Mouse (Mus musculus) C2C12 (cell line): Measurements from ENCODE around the gene Hoxa11. TPM values are rescaled to one million over a fixed set of nuclear protein-coding genes. Genes with fewer than 3 reads are reported as not detected.

Experiments used
- H3K27me3 ChIP-seq: one replicate; pipeline ENCODE4 v1.6.1; 2011; ENCODE audit not compliant: control insufficient read depth, insufficient read depth, insufficient read length
- H3K36me3 ChIP-seq: one replicate; pipeline ENCODE4 v1.6.1; 2011; ENCODE audit not compliant: control insufficient read depth, insufficient read depth
- H3K4me3 ChIP-seq: one replicate; pipeline ENCODE4 v1.5.1; 2011; ENCODE audit warnings: mild to moderate bottlenecking, control low read depth; ENCODE audit not compliant: poor library complexity, insufficient read depth, severe bottlenecking
- H3K79me2 ChIP-seq: one replicate; pipeline ENCODE4 v1.6.1; 2011; ENCODE audit not compliant: control insufficient read depth, insufficient read depth
- H3K79me3 ChIP-seq: one replicate; pipeline ENCODE4 v1.6.1; 2011; ENCODE audit warnings: low read depth, control low read depth
- H3ac ChIP-seq: one replicate; pipeline ENCODE3; 2011; ENCODE audit warnings: low read depth; ENCODE audit not compliant: control insufficient read depth, insufficient read length
- CEBPB ChIP-seq: IDR thresholded peaks from one replicate; pipeline ENCODE4 v1.6.1; 2011; ENCODE audit warnings: low read depth, mild to moderate bottlenecking, control low read depth, moderate library complexity
- CTCF ChIP-seq: IDR thresholded peaks from one replicate; pipeline ENCODE4 v1.5.1; 2011; ENCODE audit not compliant: control insufficient read depth, insufficient read depth, insufficient read length
- FOSL1 ChIP-seq: IDR thresholded peaks from one replicate; pipeline ENCODE4 v1.8.0; 2011; ENCODE audit warnings: mild to moderate bottlenecking, low read length; ENCODE audit not compliant: poor library complexity, insufficient read depth, severe bottlenecking
- MAX ChIP-seq: IDR thresholded peaks from one replicate; pipeline ENCODE4 v1.6.1; 2011; ENCODE audit warnings: mild to moderate bottlenecking, control low read depth
- MYOD1 ChIP-seq: IDR thresholded peaks from one replicate; pipeline ENCODE4 v1.6.1; 2011; ENCODE audit warnings: low read depth; ENCODE audit not compliant: control insufficient read depth, insufficient read length
- MYOG ChIP-seq: IDR thresholded peaks from one replicate; pipeline ENCODE4 v1.6.1; 2011; ENCODE audit not compliant: control insufficient read depth, insufficient read length; ENCODE audit errors: extremely low read depth
- USF1 ChIP-seq: IDR thresholded peaks from one replicate; pipeline ENCODE4 v1.6.1; 2011; ENCODE audit warnings: low read depth, mild to moderate bottlenecking, control low read depth, moderate library complexity
- polyA plus RNA-seq: library from polyadenylated mRNA; unstranded; fragments of >200 nt; fragmentation: generic; extraction: Trizol; gene quantifications from one replicate; pipeline ENCODE4 v1.2.1, GENCODE M21; 2012; ENCODE audit warnings: missing spikeins

Gene Hoxa11
- polyA plus RNA-seq, 1 experiment: 19.2 TPM

DNA sequence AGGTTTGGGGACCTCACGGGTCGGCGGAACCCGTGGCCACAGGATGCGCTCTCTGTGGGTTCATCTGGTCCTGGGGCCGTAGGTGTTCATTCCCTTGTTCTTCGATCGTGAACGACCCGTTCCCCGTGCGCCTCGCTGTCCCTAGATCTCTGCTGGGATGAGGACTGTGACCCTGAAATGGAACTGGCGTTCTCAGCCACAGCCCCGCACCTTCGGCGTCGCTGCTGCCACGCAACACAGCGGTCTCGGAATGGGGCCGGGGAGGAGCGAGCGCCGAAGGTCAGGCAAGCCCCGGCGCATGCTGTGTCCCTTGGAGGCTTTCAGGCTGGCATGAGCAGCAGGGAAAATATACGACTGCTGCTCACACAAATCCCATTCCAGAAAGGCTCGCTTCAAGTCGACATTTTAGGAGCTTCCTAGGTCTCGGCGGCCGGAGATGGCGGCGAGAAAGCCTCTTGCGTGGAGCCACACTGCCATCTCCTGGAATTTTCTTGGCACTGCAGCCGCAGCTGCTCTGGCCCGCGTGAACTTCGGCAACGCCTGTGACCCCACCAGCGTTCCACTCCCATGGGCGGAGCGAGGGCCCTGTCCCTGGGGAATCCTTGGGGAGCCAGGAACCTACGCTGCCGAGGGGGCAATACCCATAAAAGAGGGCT, 24.1 kb downstream of the Hoxa11 start, which contains the start of gene Hoxa7:
TSS of gene Hoxa7 (minus strand) at position 518 of the 656 bp plus-strand sequence.
- peaks cover 65% of the 10 kb centered on the region for H3K79me2 ChIP-seq
- H3K27me3 ChIP-seq: no peaks in the 10 kb centered on the region
- peak within 1 kb of the TSS; percentile 76 for H3K4me3 ChIP-seq
- TF ChIP-seq MYOG (no peak), FOSL1 (no peak), MAX (peak; percentile 42), CEBPB (no peak), CTCF (peak; percentile 94), MYOD1 (peak; percentile 40)
- peaks cover 11% of the 10 kb centered on the region for H3K36me3 ChIP-seq
- peak within 1 kb of the TSS; percentile 92 for H3ac ChIP-seq
- H3K79me3 ChIP-seq: peaks cover 30% of the 10 kb centered on the region

- Histone ChIP-seq H3K79me2 (peaks cover 65% of the 10 kb centered on the region), H3K36me3 (peaks cover 11% of the 10 kb centered on the region), H3K27me3 (no peaks in the 10 kb centered on the region), H3ac (peak overlapping the region; percentile 92), H3K79me3 (peaks cover 34% of the 10 kb centered on the region), H3K4me3 (peak overlapping the region; percentile 76)
- TF ChIP-seq MYOD1: no peak
- no peak for TF ChIP-seq FOSL1
- no peak for TF ChIP-seq MYOG
- TF ChIP-seq USF1: no peak
- TF ChIP-seq CEBPB: no peak
- TF ChIP-seq CTCF: no peak
- TF ChIP-seq MAX: no peak
These were observed 24.7 kb downstream of the Hoxa11 start for GRCm38 (mm10) chr6:52220865-52221310.

GRCm38 (mm10) chr6:52220003-52220864, 25.4 kb downstream of the Hoxa11 start:
- Histone ChIP-seq H3K36me3 (peaks cover 11% of the 10 kb centered on the region), H3ac (peak overlapping the region; percentile 44), H3K79me2 (peaks cover 65% of the 10 kb centered on the region), H3K4me3 (peak overlapping the region; percentile 76), H3K27me3 (no peaks in the 10 kb centered on the region), H3K79me3 (peaks cover 33% of the 10 kb centered on the region)
- no peak for TF ChIP-seq MAX
- TF ChIP-seq MYOG: no peak
- TF ChIP-seq CEBPB: no peak
- TF ChIP-seq MYOD1: no peak
- TF ChIP-seq FOSL1: no peak
- no peak for TF ChIP-seq USF1
- TF ChIP-seq CTCF: no peak

DNA sequence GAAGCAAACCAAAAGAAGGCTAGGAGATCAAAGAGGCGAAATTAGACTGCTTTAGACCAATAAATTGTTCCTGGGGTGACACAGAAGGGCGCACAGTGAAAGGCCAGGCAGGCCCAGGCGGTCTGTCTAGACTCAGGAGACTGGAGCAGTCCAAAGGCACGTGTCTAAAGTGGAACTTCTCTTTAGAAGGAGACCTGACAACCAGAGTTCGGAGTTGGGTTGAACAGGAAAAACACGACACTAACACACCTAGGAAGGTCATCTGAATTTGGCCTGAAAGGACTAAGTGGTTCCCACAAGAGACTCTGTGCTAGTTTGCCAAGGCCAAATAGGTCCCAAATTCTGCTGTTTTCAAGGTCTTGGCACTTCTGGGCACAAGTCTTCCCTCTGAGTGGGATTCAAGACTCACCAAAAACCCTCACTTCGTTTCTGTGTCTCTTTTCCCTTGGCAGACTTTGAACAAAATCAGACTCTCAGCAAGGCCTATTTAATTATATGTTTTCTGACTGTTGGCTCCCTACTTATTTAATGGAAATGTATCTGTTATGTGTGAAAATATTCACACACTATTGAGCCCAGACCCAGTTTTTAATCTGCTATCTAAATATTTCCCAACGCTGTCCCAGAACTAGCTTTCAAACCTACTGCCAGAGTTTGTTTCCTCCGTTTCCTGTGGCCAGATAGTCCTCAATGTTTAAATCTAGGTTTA, 26.2 kb downstream of the Hoxa11 start:
- Histone ChIP-seq H3K4me3 (no peak overlapping the region), H3K79me2 (peaks cover 65% of the 10 kb centered on the region), H3K27me3 (no peaks in the 10 kb centered on the region), H3ac (no peak overlapping the region), H3K36me3 (peaks cover 11% of the 10 kb centered on the region), H3K79me3 (peaks cover 31% of the 10 kb centered on the region)
- no peak for TF ChIP-seq MYOD1
- TF ChIP-seq MYOG: no peak
- no peak for TF ChIP-seq FOSL1
- TF ChIP-seq CTCF: no peak
- no peak for TF ChIP-seq USF1
- TF ChIP-seq CEBPB: no peak
- TF ChIP-seq MAX: no peak

GRCm38 (mm10) chr6:52218643-52219215, 26.9 kb downstream of the Hoxa11 start:
- peaks cover 25% of the 10 kb centered on the region for H3K79me3 ChIP-seq
- H3K4me3 ChIP-seq: no peak overlapping the region
- H3K27me3 ChIP-seq: no peaks in the 10 kb centered on the region
- TF ChIP-seq FOSL1: no peak
- no peak for TF ChIP-seq MYOG
- TF ChIP-seq MAX: no peak
- TF ChIP-seq CEBPB: no peak
- H3K79me2 ChIP-seq: peaks cover 64% of the 10 kb centered on the region
- peaks cover 7% of the 10 kb centered on the region for H3K36me3 ChIP-seq
- H3ac ChIP-seq: no peak overlapping the region
